Mouse (Mus musculus) heart, embryonic 16.5 days (tissue): ENCODE data around the gene Apbb2. TPM values are rescaled to one million over a fixed set of nuclear protein-coding genes. Genes with fewer than 3 reads are reported as not detected.

Experiments
- ATAC-seq: fragments of 200-750 bp; cut with Nextera tagmentation; replicated peaks from 2 replicates; pipeline ENCODE4 v1.8.0; 2017; ENCODE audit warnings: moderate number of reproducible peaks; ENCODE audit not compliant: insufficient read depth, low FRiP score; ENCODE audit errors: extremely low read depth
- H3K27ac ChIP-seq: fragments of 300-500 bp; sonication (generic); 2 replicates; pipeline ENCODE4 v1.5.1; 2014; ENCODE audit warnings: mild to moderate bottlenecking, low read length, control low read depth, moderate library complexity
- H3K27me3 ChIP-seq: fragments of 300-500 bp; sonication (generic); 2 replicates; pipeline ENCODE4 v1.6.1; 2014; ENCODE audit warnings: low read length, mixed read lengths; ENCODE audit not compliant: control insufficient read depth, insufficient read depth
- H3K36me3 ChIP-seq: fragments of 300-500 bp; sonication (generic); 2 replicates; pipeline ENCODE4 v1.6.1; 2014; ENCODE audit not compliant: control insufficient read depth, insufficient read depth
- H3K4me1 ChIP-seq: fragments of 300-500 bp; sonication (generic); 2 replicates; pipeline ENCODE4 v1.6.1; 2014; ENCODE audit warnings: low read length, mixed read lengths; ENCODE audit not compliant: control insufficient read depth, insufficient read depth
- H3K4me2 ChIP-seq: fragments of 300-500 bp; sonication (generic); 2 replicates; pipeline ENCODE4 v1.6.1; 2014; ENCODE audit warnings: low read depth, mild to moderate bottlenecking, control low read depth, low read length
- H3K4me3 ChIP-seq: fragments of 300-500 bp; sonication (generic); 2 replicates; pipeline ENCODE4 v1.5.1; 2014; ENCODE audit warnings: mild to moderate bottlenecking, control low read depth, low read length
- H3K9ac ChIP-seq: fragments of 300-500 bp; sonication (generic); 2 replicates; pipeline ENCODE4 v1.6.1; 2014; ENCODE audit warnings: low read length, control low read depth
- H3K9me3 ChIP-seq: fragments of 300-500 bp; sonication (generic); replicated peaks from 2 replicates; pipeline ENCODE4 v1.6.1; 2016; ENCODE audit warnings: low read length; ENCODE audit not compliant: control insufficient read depth
- WGBS: fragments of 180-500 bp; shearing (Covaris S2); extraction: QIAGEN DNeasy Blood & Tissue Kit; methylation state at CpG from one replicate; pipeline ENCODE4 v1.1.7; 2014; 5-methylcytosine and 5-hydroxymethylcytosine counted together
- polyA plus RNA-seq: library from polyadenylated mRNA; unstranded; fragments of >200 nt; fragmentation: Nextera tagmentation; extraction: Ambion mirVana; gene quantifications from 2 replicates; pipeline ENCODE4 v1.2.1, GENCODE M21; 2015

Gene Apbb2
- polyA plus RNA-seq, 1 experiment from 2014 or later: 34.0 TPM

GRCm38 (mm10) chr5:66393767-66394446 is 224.7 kb downstream of the Apbb2 start:
- H3K4me1 ChIP-seq: peaks cover 21% of the 10 kb centered on the region
- 88% methylated on average over 10 of the region's 10 CpGs for WGBS
- ATAC-seq: no peak
- no peak overlapping the region for H3K4me2 ChIP-seq
- 0 out of 2 replicates have a peak, but pooled peaks cover 3% of the 10 kb centered on the region for H3K36me3 ChIP-seq
- H3K27ac ChIP-seq: no peak overlapping the region
- no peak overlapping the region for H3K4me3 ChIP-seq
- H3K27me3 ChIP-seq: no peaks in the 10 kb centered on the region
- no peaks in the 10 kb centered on the region for H3K9me3 ChIP-seq
- no peak overlapping the region for H3K9ac ChIP-seq

- H3K9me3 ChIP-seq: no peaks in the 10 kb centered on the region
- 0 out of 2 replicates have a peak, but pooled peaks cover 3% of the 10 kb centered on the region for H3K36me3 ChIP-seq
- no peak for ATAC-seq
- H3K4me2 ChIP-seq: no peak overlapping the region
- no peak overlapping the region for H3K9ac ChIP-seq
- H3K27me3 ChIP-seq: no peaks in the 10 kb centered on the region
- no peak overlapping the region for H3K27ac ChIP-seq
- H3K4me1 ChIP-seq: peaks cover 12% of the 10 kb centered on the region
- H3K4me3 ChIP-seq: no peak overlapping the region
- 64% methylated on average over 18 of the region's 18 CpGs for WGBS
These were observed 225.6 kb downstream of the Apbb2 start for GRCm38 (mm10) chr5:66392861-66393529.

- Histone ChIP-seq H3K36me3 (0 out of 2 replicates have a peak, but pooled peaks cover 3% of the 10 kb centered on the region), H3K27me3 (no peaks in the 10 kb centered on the region), H3K9ac (no peak overlapping the region), H3K4me3 (no peak overlapping the region), H3K4me1 (no peaks in the 10 kb centered on the region; the same call in 1 of the 2 replicates), H3K27ac (no peak overlapping the region), H3K9me3 (no peaks in the 10 kb centered on the region), H3K4me2 (no peak overlapping the region)
- no peak for ATAC-seq
- 80% methylated on average over 11 of the region's 11 CpGs for WGBS
These were observed 226.8 kb downstream of the Apbb2 start for GRCm38 (mm10) chr5:66391771-66392170.

- Histone ChIP-seq H3K4me3 (no peak overlapping the region), H3K36me3 (0 out of 2 replicates have a peak, but pooled peaks cover 3% of the 10 kb centered on the region), H3K27me3 (no peaks in the 10 kb centered on the region), H3K4me2 (no peak overlapping the region), H3K27ac (no peak overlapping the region), H3K9me3 (no peaks in the 10 kb centered on the region), H3K4me1 (no peaks in the 10 kb centered on the region), H3K9ac (no peak overlapping the region)
- WGBS: 88% methylated on average over 5 of the region's 5 CpGs
- ATAC-seq: no peak
These were observed 227.3 kb downstream of the Apbb2 start for GRCm38 (mm10) chr5:66391299-66391698.

DNA sequence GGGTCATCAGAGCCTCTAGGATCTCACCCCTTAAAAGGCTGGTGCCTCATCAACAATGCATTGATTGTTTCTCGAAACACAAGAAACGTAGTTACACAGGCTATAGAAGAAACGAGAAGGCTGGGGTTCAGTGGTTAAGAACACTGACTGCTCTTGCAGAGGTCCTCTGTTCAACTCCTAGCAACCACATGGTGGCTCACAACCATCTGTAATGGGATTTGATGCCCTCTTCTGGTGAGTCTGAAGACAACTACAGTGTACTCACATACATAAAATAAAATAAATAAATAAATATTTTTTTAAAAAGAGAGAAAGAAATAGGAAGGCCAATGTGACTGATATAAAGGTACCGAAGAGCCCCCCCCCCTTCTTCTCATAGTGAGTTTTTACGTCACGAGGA is 228.0 kb downstream of the Apbb2 start:
- no peak for ATAC-seq
- Histone ChIP-seq H3K4me2 (no peak overlapping the region), H3K36me3 (0 out of 2 replicates have a peak, but pooled peaks cover 3% of the 10 kb centered on the region), H3K27me3 (no peaks in the 10 kb centered on the region), H3K9me3 (no peaks in the 10 kb centered on the region), H3K4me1 (no peaks in the 10 kb centered on the region), H3K4me3 (no peak overlapping the region), H3K27ac (no peak overlapping the region), H3K9ac (no peak overlapping the region)
- 93% methylated on average over 6 of the region's 6 CpGs for WGBS

GRCm38 (mm10) chr5:66387481-66387880 is 231.1 kb downstream of the Apbb2 start:
- no peak for ATAC-seq
- H3K9ac ChIP-seq: no peak overlapping the region
- H3K4me1 ChIP-seq: no peaks in the 10 kb centered on the region
- no peak overlapping the region for H3K4me2 ChIP-seq
- no peaks in the 10 kb centered on the region for H3K27me3 ChIP-seq
- H3K4me3 ChIP-seq: no peak overlapping the region
- H3K36me3 ChIP-seq: 0 out of 2 replicates have a peak, but pooled peaks cover 3% of the 10 kb centered on the region
- no peaks in the 10 kb centered on the region for H3K9me3 ChIP-seq
- WGBS: 68% methylated on average over 8 of the region's 8 CpGs
- no peak overlapping the region for H3K27ac ChIP-seq

- Histone ChIP-seq H3K27me3 (no peaks in the 10 kb centered on the region), H3K4me3 (no peak overlapping the region), H3K36me3 (no peaks in the 10 kb centered on the region), H3K4me1 (no peaks in the 10 kb centered on the region), H3K9ac (no peak overlapping the region), H3K4me2 (no peak overlapping the region), H3K9me3 (no peaks in the 10 kb centered on the region), H3K27ac (no peak overlapping the region)
- 38% methylated on average over 3 of the region's 3 CpGs for WGBS
- no peak for ATAC-seq
These were observed 232.9 kb downstream of the Apbb2 start for GRCm38 (mm10) chr5:66385636-66386035.

DNA sequence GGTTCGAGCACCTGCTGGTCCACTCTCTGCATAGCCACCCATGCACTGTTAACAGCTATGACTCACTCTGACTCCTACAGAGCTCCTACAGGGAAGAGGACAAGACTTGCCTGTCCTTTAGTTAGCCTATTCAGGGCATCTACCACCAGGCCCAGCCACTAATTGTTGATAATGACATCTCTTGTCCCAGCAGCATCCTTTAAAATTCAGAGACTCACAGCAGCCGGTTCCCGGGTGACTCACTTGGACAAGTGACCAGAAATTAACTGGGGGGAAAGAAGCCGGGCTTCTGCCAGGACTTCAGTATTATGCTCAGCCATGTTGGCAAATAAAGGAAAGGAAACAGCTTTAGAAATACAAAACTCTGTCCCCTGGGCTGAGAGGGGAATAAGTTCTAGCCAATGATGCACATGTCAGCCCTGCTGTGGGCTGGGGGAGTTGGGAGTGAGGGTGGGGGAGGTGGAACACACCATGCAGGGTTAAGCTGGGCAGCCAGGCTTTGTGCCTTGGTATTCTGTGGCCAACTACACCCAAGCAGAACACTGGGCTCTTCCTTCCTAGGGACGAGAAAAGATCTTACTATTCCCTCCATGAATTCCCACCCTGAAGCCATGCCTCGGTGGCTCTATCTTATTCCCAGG is 233.7 kb downstream of the Apbb2 start:
- Histone ChIP-seq H3K27ac (no peak overlapping the region), H3K4me1 (no peaks in the 10 kb centered on the region), H3K27me3 (no peaks in the 10 kb centered on the region), H3K9me3 (no peaks in the 10 kb centered on the region), H3K4me2 (no peak overlapping the region), H3K36me3 (no peaks in the 10 kb centered on the region), H3K9ac (no peak overlapping the region), H3K4me3 (no peak overlapping the region)
- ATAC-seq: no peak
- 79% methylated on average over 6 of the region's 6 CpGs for WGBS

DNA sequence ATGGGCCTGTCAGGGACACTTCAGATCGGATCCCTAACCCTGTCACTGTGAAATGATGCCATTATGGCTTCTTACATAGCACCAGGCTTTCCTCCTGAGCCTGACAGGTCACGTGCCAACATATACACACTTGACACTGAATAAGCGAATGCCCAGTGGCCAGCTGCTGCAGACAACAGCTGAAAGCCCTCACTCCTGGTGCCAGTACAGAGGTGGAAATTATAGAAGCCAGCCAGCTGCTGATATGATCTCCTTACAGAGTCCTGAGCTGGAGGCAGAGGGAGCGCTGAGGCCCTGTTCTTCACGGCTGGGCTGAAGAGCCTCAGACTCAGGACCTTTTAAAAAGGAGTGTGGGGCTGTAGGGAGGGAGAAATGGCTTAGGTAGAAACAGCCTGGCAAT is 234.5 kb downstream of the Apbb2 start:
- 74% methylated on average over 5 of the region's 5 CpGs for WGBS
- Histone ChIP-seq H3K4me1 (no peaks in the 10 kb centered on the region), H3K36me3 (no peaks in the 10 kb centered on the region), H3K4me2 (no peak overlapping the region), H3K27ac (no peak overlapping the region), H3K9ac (no peak overlapping the region), H3K4me3 (no peak overlapping the region), H3K27me3 (no peaks in the 10 kb centered on the region), H3K9me3 (no peaks in the 10 kb centered on the region)
- no peak for ATAC-seq
